Mouse (Mus musculus) erythroblast, embryonic 14.5 days (primary cell): Measurements from ENCODE around the gene Gpr174. TPM values are rescaled to one million over a fixed set of nuclear protein-coding genes. Genes with fewer than 3 reads are reported as not detected.
"Not testable (repeated sequence)": the region's sequence is repeated elsewhere in the genome, so short reads cannot be mapped to it uniquely, and the experiment has no call there.

ENCODE experiments used
- H3K27me3 ChIP-seq: 2 replicates; pipeline ENCODE4 v1.6.1; 2012; ENCODE audit warnings: inconsistent platforms; ENCODE audit not compliant: control insufficient read depth
- H3K36me3 ChIP-seq: 2 replicates; pipeline ENCODE4 v1.6.1; 2012; ENCODE audit warnings: mild to moderate bottlenecking, inconsistent platforms; ENCODE audit not compliant: control insufficient read depth
- H3K4me1 ChIP-seq: 2 replicates; pipeline ENCODE4 v1.6.1; 2012; ENCODE audit warnings: inconsistent platforms; ENCODE audit not compliant: control insufficient read depth
- H3K4me3 ChIP-seq: replicated peaks from 2 replicates; pipeline ENCODE3; 2012; ENCODE audit warnings: moderate library complexity, mild to moderate bottlenecking, inconsistent platforms
- H3K9me3 ChIP-seq: 2 replicates; pipeline ENCODE4 v1.6.1; 2012; ENCODE audit warnings: low read length, inconsistent platforms, mixed read lengths; ENCODE audit not compliant: control insufficient read depth
- GATA1 ChIP-seq: IDR thresholded peaks from 2 replicates; pipeline ENCODE4 v1.6.1; 2012; ENCODE audit warnings: low read length, inconsistent platforms, mixed read lengths
- TAL1 ChIP-seq: IDR thresholded peaks from 3 replicates; pipeline ENCODE4 v1.6.1; 2012; ENCODE audit warnings: low read length, inconsistent platforms, mixed read lengths
- polyA plus RNA-seq: library from polyadenylated mRNA; stranded (reverse); fragments of >175 nt; gene quantifications from 2 replicates; pipeline ENCODE4 v1.2.3, GENCODE M21; 2012

Gene Gpr174
- polyA plus RNA-seq, 1 experiment = not detected

GRCm38 (mm10) chrX:107284211-107284610, 28.5 kb downstream of the Gpr174 start:
- H3K9me3 ChIP-seq = no peaks in the 10 kb centered on the region
- H3K36me3 ChIP-seq = no peaks in the 10 kb centered on the region
- no peaks in the 10 kb centered on the region for H3K27me3 ChIP-seq
- no peak for TF ChIP-seq GATA1
- TF ChIP-seq TAL1 = no peak
- no peaks in the 10 kb centered on the region for H3K4me1 ChIP-seq
- no peak overlapping the region for H3K4me3 ChIP-seq

- H3K4me3 ChIP-seq, H3K9me3 ChIP-seq, H3K36me3 ChIP-seq, H3K4me1 ChIP-seq, H3K27me3 ChIP-seq: not testable (repeated sequence)
These were observed 42.2 kb downstream of the Gpr174 start for GRCm38 (mm10) chrX:107297861-107298260.

- Histone ChIP-seq H3K36me3 (no peaks in the 10 kb centered on the region), H3K9me3 (no peaks in the 10 kb centered on the region), H3K27me3 (no peaks in the 10 kb centered on the region), H3K4me3 (no peak overlapping the region), H3K4me1 (no peaks in the 10 kb centered on the region)
- no peak for TF ChIP-seq TAL1
- TF ChIP-seq GATA1 = no peak
These were observed 43.1 kb downstream of the Gpr174 start for GRCm38 (mm10) chrX:107298761-107299160.

GRCm38 (mm10) chrX:107306492-107306891, 50.8 kb downstream of the Gpr174 start:
- H3K4me3 ChIP-seq = no peak overlapping the region

GRCm38 (mm10) chrX:107312533-107312932, 56.9 kb downstream of the Gpr174 start:
- Histone ChIP-seq H3K4me3 (no peak overlapping the region), H3K27me3 (no peaks in the 10 kb centered on the region), H3K9me3 (no peaks in the 10 kb centered on the region), H3K36me3 (no peaks in the 10 kb centered on the region), H3K4me1 (no peaks in the 10 kb centered on the region)
- TF ChIP-seq GATA1 = no peak
- TF ChIP-seq TAL1 = no peak

More at GRCm38 (mm10) chrX:107306492-107306891, 50.8 kb downstream of the Gpr174 start:
- no peak for TF ChIP-seq GATA1
- TF ChIP-seq TAL1 = no peak
- Histone ChIP-seq H3K27me3 (no peaks in the 10 kb centered on the region), H3K36me3 (no peaks in the 10 kb centered on the region), H3K9me3 (no peaks in the 10 kb centered on the region), H3K4me1 (no peaks in the 10 kb centered on the region)

GRCm38 (mm10) chrX:107325697-107326381, 70.2 kb downstream of the Gpr174 start:
- TF ChIP-seq TAL1 (no peak), GATA1 (no peak)

GRCm38 (mm10) chrX:107329849-107330248, 74.2 kb downstream of the Gpr174 start:
- no peaks in the 10 kb centered on the region for H3K27me3 ChIP-seq
- no peaks in the 10 kb centered on the region for H3K36me3 ChIP-seq
- H3K4me1 ChIP-seq = no peaks in the 10 kb centered on the region
- no peak for TF ChIP-seq TAL1
- no peak for TF ChIP-seq GATA1
- H3K9me3 ChIP-seq = no peaks in the 10 kb centered on the region
- no peak overlapping the region for H3K4me3 ChIP-seq

More at GRCm38 (mm10) chrX:107325697-107326381, 70.2 kb downstream of the Gpr174 start:
- Histone ChIP-seq H3K27me3 (no peaks in the 10 kb centered on the region), H3K36me3 (no peaks in the 10 kb centered on the region), H3K9me3 (no peaks in the 10 kb centered on the region), H3K4me1 (no peaks in the 10 kb centered on the region), H3K4me3 (no peak overlapping the region)

- Histone ChIP-seq H3K4me1 (no peaks in the 10 kb centered on the region), H3K27me3 (no peaks in the 10 kb centered on the region), H3K9me3 (no peaks in the 10 kb centered on the region), H3K36me3 (no peaks in the 10 kb centered on the region), H3K4me3 (no peak overlapping the region)
- TF ChIP-seq TAL1 (no peak), GATA1 (no peak)
These were observed 80.9 kb downstream of the Gpr174 start for GRCm38 (mm10) chrX:107336609-107337008.

- TF ChIP-seq GATA1 = no peak
- TF ChIP-seq TAL1 = no peak
- Histone ChIP-seq H3K4me3 (no peak overlapping the region), H3K9me3 (no peaks in the 10 kb centered on the region), H3K4me1 (no peaks in the 10 kb centered on the region), H3K27me3 (no peaks in the 10 kb centered on the region), H3K36me3 (no peaks in the 10 kb centered on the region)
These were observed 86.3 kb downstream of the Gpr174 start for GRCm38 (mm10) chrX:107341980-107342379.

Other genes starting within 250 kb of the Gpr174 start
- not detected in 2 replicates for gene P2ry10, start 167.4 kb upstream of the Gpr174 start, polyA plus RNA-seq
- 0.05 TPM in 1 of 2 replicates, not detected in the other for gene P2ry10b, start 107.0 kb upstream of the Gpr174 start, polyA plus RNA-seq
- not detected in 2 replicates for gene Itm2a, start 147.5 kb downstream of the Gpr174 start, polyA plus RNA-seq